Mouse (Mus musculus): ENCODE results near the gene Krtap2-4.

DNA sequence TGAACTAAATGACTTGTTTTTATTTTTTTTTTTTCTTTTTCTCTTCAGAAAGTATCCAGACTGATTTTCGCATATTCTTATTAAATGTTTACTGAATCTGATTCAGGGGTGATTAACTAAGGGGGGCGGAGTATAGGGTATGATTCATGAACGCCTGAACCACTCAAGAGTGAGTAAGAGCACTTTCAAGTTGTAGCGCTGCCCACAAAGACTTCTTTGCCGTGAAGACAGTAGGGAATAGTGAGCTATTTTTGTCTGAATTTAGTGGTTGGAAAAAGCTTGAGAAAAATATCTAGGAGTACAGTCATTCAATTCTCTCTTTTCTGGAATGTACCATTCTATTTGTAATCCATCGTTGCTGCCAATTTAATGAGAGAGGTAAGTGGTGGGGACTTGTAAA, 33.1 kb downstream of the Krtap2-4 start:
- no peak for TF ChIP-seq CHD2 (IDR thresholded peaks at IDR 0.05; ENCODE audit: low read length)
- no peak for TF ChIP-seq CTCF (conservative IDR thresholded peaks at IDR 0.05 in 1 of 2, IDR thresholded peaks at IDR 0.05 in 1 of 2; ENCODE audit: low read depth in 2 of 2, low read length in 2 of 2)
- no peak for TF ChIP-seq ELF1 (IDR thresholded peaks at IDR 0.05; ENCODE audit: low read depth, low read length)
- TF ChIP-seq ETS1 (conservative IDR thresholded peaks at IDR 0.05; ENCODE audit: low read depth, low read length) = no peak
